Mouse (Mus musculus) lung, embryonic 14.5 days (tissue): ENCODE measurements at regions not wholly inside any gene's neighbourhood (a gene's known extent, or its start where the extent isn't known, plus 50 kb on each side); places are given as distances from the start of the nearest gene placed in this dataset.

Experiments used
- ATAC-seq: fragments of 200-750 bp; cut with Nextera tagmentation; 2 replicates; pipeline ENCODE4 v1.8.0; 2017; ENCODE audit warnings: mild to moderate bottlenecking, moderate TSS enrichment, moderate library complexity; ENCODE audit not compliant: insufficient read depth
- DNase-seq: peaks from one replicate; pipeline ENCODE4 v3.0.0-alpha.2; 2015
- H3K27ac ChIP-seq: fragments of 300-500 bp; sonication (generic); 2 replicates; pipeline ENCODE4 v1.5.1; 2014; ENCODE audit warnings: low read depth, mild to moderate bottlenecking, moderate library complexity
- H3K27me3 ChIP-seq: fragments of 300-500 bp; sonication (generic); 2 replicates; pipeline ENCODE4 v1.6.1; 2014; ENCODE audit warnings: low read length, control low read depth; ENCODE audit not compliant: insufficient read depth
- H3K36me3 ChIP-seq: fragments of 300-500 bp; sonication (generic); 2 replicates; pipeline ENCODE4 v1.6.1; 2014; ENCODE audit warnings: control low read depth; ENCODE audit not compliant: insufficient read depth
- H3K4me1 ChIP-seq: fragments of 300-500 bp; sonication (generic); 2 replicates; pipeline ENCODE4 v1.6.1; 2014; ENCODE audit warnings: antibody characterized with exemption, control low read depth; ENCODE audit not compliant: insufficient read depth
- H3K4me2 ChIP-seq: fragments of 300-500 bp; sonication (generic); 2 replicates; pipeline ENCODE4 v1.6.1; 2014; ENCODE audit warnings: mild to moderate bottlenecking
- H3K4me3 ChIP-seq: fragments of 300-500 bp; sonication (generic); 2 replicates; pipeline ENCODE4 v1.5.1; 2014; ENCODE audit warnings: low read depth, low read length
- H3K9ac ChIP-seq: fragments of 300-500 bp; sonication (generic); 2 replicates; pipeline ENCODE4 v1.6.1; 2014
- H3K9me3 ChIP-seq: fragments of 300-500 bp; sonication (generic); 2 replicates; pipeline ENCODE4 v1.6.1; 2016; ENCODE audit warnings: low read depth, low read length, control low read depth
- CTCF ChIP-seq: IDR thresholded peaks from 2 replicates; pipeline ENCODE4 v1.5.1; 2016; ENCODE audit warnings: antibody characterized with exemption, low read depth
- WGBS: fragments of 180-500 bp; shearing (Covaris S2); extraction: QIAGEN DNeasy Blood & Tissue Kit; methylation state at CpG from one replicate; pipeline ENCODE4 v1.1.7; 2014; 5-methylcytosine and 5-hydroxymethylcytosine counted together

- Histone ChIP-seq H3K4me1 (no peaks in the 10 kb centered on the region), H3K9ac (no peak overlapping the region), H3K4me2 (no peak overlapping the region), H3K27me3 (no peaks in the 10 kb centered on the region), H3K4me3 (no peak overlapping the region), H3K9me3 (no peaks in the 10 kb centered on the region), H3K36me3 (no peaks in the 10 kb centered on the region), H3K27ac (no peak overlapping the region)
- ATAC-seq, result no peak
- peak; percentile 62 for DNase-seq
- TF ChIP-seq CTCF, result no peak
These were observed 104.3 kb upstream of the Ankrd50 start for GRCm38 (mm10) chr3:38588966-38589365.

GRCm38 (mm10) chr3:38585509-38585908 is 100.9 kb upstream of the Ankrd50 start:
- H3K4me1 ChIP-seq, result no peaks in the 10 kb centered on the region
- no peak for TF ChIP-seq CTCF
- DNase-seq, result peak; percentile 71
- 54% methylated on average over 5 of the region's 5 CpGs for WGBS
- H3K4me3 ChIP-seq, result no peak overlapping the region
- no peak overlapping the region for H3K9ac ChIP-seq
- no peak overlapping the region for H3K27ac ChIP-seq
- H3K9me3 ChIP-seq, result no peaks in the 10 kb centered on the region
- H3K4me2 ChIP-seq, result no peak overlapping the region
- no peaks in the 10 kb centered on the region for H3K36me3 ChIP-seq
- H3K27me3 ChIP-seq, result no peaks in the 10 kb centered on the region
- no peak for ATAC-seq

- Histone ChIP-seq H3K27ac (no peak overlapping the region), H3K9ac (no peak overlapping the region), H3K27me3 (no peaks in the 10 kb centered on the region), H3K9me3 (no peaks in the 10 kb centered on the region), H3K4me3 (no peak overlapping the region), H3K4me1 (no peaks in the 10 kb centered on the region), H3K36me3 (no peaks in the 10 kb centered on the region), H3K4me2 (no peak overlapping the region)
- TF ChIP-seq CTCF, result no peak
- WGBS, result 69% methylated on average over 1 of the region's 1 CpGs
- no peak for ATAC-seq
- DNase-seq, result no peak
These were observed 95.1 kb upstream of the Ankrd50 start for GRCm38 (mm10) chr3:38579781-38580180.

- no peaks in the 10 kb centered on the region for H3K36me3 ChIP-seq
- H3K4me1 ChIP-seq, result no peaks in the 10 kb centered on the region
- no peak for DNase-seq
- no peaks in the 10 kb centered on the region for H3K9me3 ChIP-seq
- TF ChIP-seq CTCF, result no peak
- 50% methylated on average over 5 of the region's 5 CpGs for WGBS
- no peaks in the 10 kb centered on the region for H3K27me3 ChIP-seq
- no peak overlapping the region for H3K4me2 ChIP-seq
- no peak for ATAC-seq
- no peak overlapping the region for H3K4me3 ChIP-seq
- no peak overlapping the region for H3K9ac ChIP-seq
- H3K27ac ChIP-seq, result no peak overlapping the region
These were observed 93.4 kb upstream of the Ankrd50 start for GRCm38 (mm10) chr3:38577890-38578628.

GRCm38 (mm10) chr3:38573594-38573993 is 89.0 kb upstream of the Ankrd50 start:
- no peak overlapping the region for H3K4me2 ChIP-seq
- H3K36me3 ChIP-seq, result no peaks in the 10 kb centered on the region
- 88% methylated on average over 5 of the region's 5 CpGs for WGBS
- DNase-seq (no peak), ATAC-seq (no peak)
- no peak overlapping the region for H3K4me3 ChIP-seq
- H3K27ac ChIP-seq, result no peak overlapping the region
- TF ChIP-seq CTCF, result no peak
- no peak overlapping the region for H3K9ac ChIP-seq
- H3K27me3 ChIP-seq, result no peaks in the 10 kb centered on the region
- peaks cover 13% of the 10 kb centered on the region for H3K4me1 ChIP-seq
- H3K9me3 ChIP-seq, result no peaks in the 10 kb centered on the region

- Histone ChIP-seq H3K27me3 (no peaks in the 10 kb centered on the region), H3K9me3 (no peaks in the 10 kb centered on the region), H3K4me3 (no peak overlapping the region), H3K9ac (no peak overlapping the region), H3K36me3 (no peaks in the 10 kb centered on the region), H3K4me1 (peaks cover 13% of the 10 kb centered on the region), H3K27ac (no peak overlapping the region), H3K4me2 (no peak overlapping the region)
- DNase-seq (peak; percentile 72), ATAC-seq (peak; percentile 66)
- TF ChIP-seq CTCF, result no peak
- WGBS, result 28% methylated on average over 3 of the region's 3 CpGs
These were observed 87.5 kb upstream of the Ankrd50 start for GRCm38 (mm10) chr3:38572159-38572558.

GRCm38 (mm10) chr3:38571224-38571623 is 86.6 kb upstream of the Ankrd50 start:
- no peaks in the 10 kb centered on the region for H3K27me3 ChIP-seq
- no peak overlapping the region; the same call in 1 of the 2 replicates for H3K27ac ChIP-seq
- H3K4me3 ChIP-seq, result no peak overlapping the region
- H3K9me3 ChIP-seq, result no peaks in the 10 kb centered on the region
- 84% methylated on average over 4 of the region's 4 CpGs for WGBS
- no peaks in the 10 kb centered on the region for H3K36me3 ChIP-seq
- ATAC-seq (no peak), DNase-seq (no peak)
- no peak overlapping the region for H3K9ac ChIP-seq
- no peak for TF ChIP-seq CTCF
- H3K4me1 ChIP-seq, result peaks cover 13% of the 10 kb centered on the region
- H3K4me2 ChIP-seq, result no peak overlapping the region
